Mouse (Mus musculus) limb, embryonic 11.5 days (tissue): Measurements from ENCODE around the gene Ptpn11. TPM values are rescaled to one million over a fixed set of nuclear protein-coding genes. Genes with fewer than 3 reads are reported as not detected.

ENCODE experiments used
- ATAC-seq: fragments of 200-750 bp; cut with Nextera tagmentation; 2 replicates; pipeline ENCODE4 v1.8.0; 2017; ENCODE audit warnings: low read depth; ENCODE audit not compliant: insufficient number of reproducible peaks, low FRiP score, low TSS enrichment
- DNase-seq: peaks from one replicate; pipeline ENCODE4 v3.0.0-alpha.2; 2015; ENCODE audit warnings: low spot score
- H3K27ac ChIP-seq: fragments of 300-500 bp; sonication (generic); replicated peaks from 2 replicates; pipeline ENCODE4 v1.5.1; 2014; ENCODE audit warnings: low read depth, mild to moderate bottlenecking, low read length
- H3K27me3 ChIP-seq: fragments of 300-500 bp; sonication (generic); 2 replicates; pipeline ENCODE4 v1.6.1; 2014; ENCODE audit warnings: mild to moderate bottlenecking, low read length, mixed read lengths; ENCODE audit not compliant: control insufficient read depth, insufficient read depth
- H3K36me3 ChIP-seq: fragments of 300-500 bp; sonication (generic); 2 replicates; pipeline ENCODE4 v1.6.1; 2014; ENCODE audit warnings: mild to moderate bottlenecking, low read length, moderate library complexity, mixed read lengths; ENCODE audit not compliant: control insufficient read depth, insufficient read depth
- H3K4me1 ChIP-seq: fragments of 300-500 bp; sonication (generic); 2 replicates; pipeline ENCODE4 v1.6.1; 2014; ENCODE audit warnings: low read length, mixed read lengths; ENCODE audit not compliant: control insufficient read depth, insufficient read depth
- H3K4me2 ChIP-seq: fragments of 300-500 bp; sonication (generic); 2 replicates; pipeline ENCODE4 v1.6.1; 2014; ENCODE audit warnings: low read depth, mild to moderate bottlenecking, moderate library complexity; ENCODE audit not compliant: severe bottlenecking
- H3K4me3 ChIP-seq: fragments of 300-500 bp; sonication (generic); 2 replicates; pipeline ENCODE4 v1.5.1; 2014; ENCODE audit warnings: low read depth, low read length
- H3K9ac ChIP-seq: fragments of 300-500 bp; sonication (generic); 2 replicates; pipeline ENCODE4 v1.6.1; 2014; ENCODE audit warnings: mild to moderate bottlenecking, low read length
- H3K9me3 ChIP-seq: fragments of 300-500 bp; sonication (generic); 2 replicates; pipeline ENCODE4 v1.6.1; 2016; ENCODE audit warnings: low read length; ENCODE audit not compliant: control insufficient read depth
- WGBS: fragments of 180-500 bp; shearing (Covaris S2); extraction: QIAGEN DNeasy Blood & Tissue Kit; methylation state at CpG from one replicate; pipeline ENCODE4 v1.1.7; 2014; 5-methylcytosine and 5-hydroxymethylcytosine counted together
- polyA plus RNA-seq: library from polyadenylated mRNA; unstranded; fragments of >200 nt; fragmentation: Nextera tagmentation; extraction: Ambion mirVana; gene quantifications from 2 replicates; pipeline ENCODE4 v1.2.1, GENCODE M21; 2014

The Ptpn11 gene
- polyA plus RNA-seq, 1 experiment from 2014 or later = 27.5 TPM

DNA sequence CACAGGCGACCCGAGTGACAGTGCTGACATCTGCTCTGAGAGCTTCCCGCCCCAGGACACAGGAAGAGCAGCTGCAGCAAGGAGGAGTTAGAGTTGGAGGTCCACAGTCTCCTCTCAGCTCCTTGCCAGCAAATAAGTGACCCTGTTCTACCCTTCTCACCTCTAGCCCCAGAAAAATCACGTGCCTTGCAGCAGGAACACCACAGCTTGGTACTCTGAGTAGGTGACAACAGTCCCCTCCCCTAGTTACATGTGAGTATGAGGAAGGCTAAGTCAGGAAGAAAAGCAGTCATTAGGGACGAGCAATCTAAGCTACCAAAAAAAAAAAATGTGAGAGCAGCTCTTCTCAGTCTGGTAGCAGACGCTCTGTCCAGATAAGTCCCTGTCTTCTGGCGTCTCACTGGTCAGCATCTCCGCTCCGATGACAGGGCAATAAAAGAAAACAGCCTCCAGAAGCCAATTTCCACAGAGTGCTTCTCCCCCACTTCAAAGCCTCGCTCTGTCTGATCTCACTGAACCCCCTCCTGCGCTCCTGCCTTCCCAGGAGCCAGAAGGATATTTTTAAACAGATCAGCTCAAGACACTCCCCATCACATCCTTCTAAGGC lies 6.1 kb downstream of the Ptpn11 start:
- H3K9me3 ChIP-seq = no peaks in the 10 kb centered on the region
- H3K4me2 ChIP-seq = no peak overlapping the region
- no peaks in the 10 kb centered on the region for H3K27me3 ChIP-seq
- no peak overlapping the region for H3K27ac ChIP-seq
- H3K9ac ChIP-seq = no peak overlapping the region
- ATAC-seq (no peak), DNase-seq (no peak)
- no peaks in the 10 kb centered on the region; the same call in 1 of the 2 replicates for H3K36me3 ChIP-seq
- 10% methylated on average over 11 of the region's 11 CpGs for WGBS
- no peak overlapping the region for H3K4me3 ChIP-seq
- H3K4me1 ChIP-seq = peaks cover 5% of the 10 kb centered on the region; the same call in 1 of the 2 replicates

DNA sequence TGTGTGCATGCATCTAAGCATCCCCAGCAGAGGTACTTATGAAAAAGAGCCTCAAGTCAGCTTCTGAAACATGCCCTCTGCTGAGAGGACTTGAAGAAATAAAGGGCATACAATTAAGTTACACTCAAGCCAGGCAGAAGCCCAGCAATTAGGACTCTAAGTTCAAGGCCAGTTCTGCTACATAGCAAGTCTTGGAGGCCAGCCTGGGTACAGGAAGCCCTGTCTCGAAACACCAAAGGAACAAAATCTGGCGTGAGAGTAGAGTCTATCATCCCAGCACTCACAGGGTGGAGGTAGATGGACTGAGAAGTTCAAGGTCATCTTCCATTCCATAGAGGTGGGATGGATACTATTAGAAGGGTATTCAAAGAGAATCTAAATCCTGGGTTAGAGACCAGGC lies 6.8 kb downstream of the Ptpn11 start:
- Histone ChIP-seq H3K36me3 (no peaks in the 10 kb centered on the region; the same call in 1 of the 2 replicates), H3K4me3 (no peak overlapping the region), H3K27me3 (no peaks in the 10 kb centered on the region), H3K4me2 (no peak overlapping the region), H3K4me1 (peaks cover 5% of the 10 kb centered on the region; the same call in 1 of the 2 replicates), H3K9me3 (no peaks in the 10 kb centered on the region), H3K9ac (no peak overlapping the region), H3K27ac (no peak overlapping the region)
- WGBS = 61% methylated on average over 2 of the region's 2 CpGs
- ATAC-seq = no peak
- DNase-seq = no peak

DNA sequence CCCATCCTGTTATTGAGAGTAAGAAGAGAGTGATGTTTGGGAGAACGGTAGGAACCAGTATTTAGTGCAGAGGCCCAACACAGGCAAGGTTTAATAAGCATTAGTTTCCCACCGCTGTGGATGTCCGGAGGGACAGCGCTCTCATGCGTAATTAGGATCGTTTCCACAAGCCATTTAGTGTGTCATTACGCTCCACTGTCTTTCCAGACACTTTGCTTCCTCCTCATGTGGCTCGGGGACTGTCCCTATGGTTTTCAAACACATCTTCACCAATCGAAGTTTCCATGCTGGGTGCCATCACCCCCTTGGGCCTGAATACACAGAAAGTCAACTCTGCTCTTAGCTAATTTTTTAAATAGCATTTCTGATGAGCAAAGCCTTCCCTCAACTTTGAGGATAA lies 7.9 kb downstream of the Ptpn11 start:
- Histone ChIP-seq H3K4me1 (peaks cover 3% of the 10 kb centered on the region; the same call in 1 of the 2 replicates), H3K4me3 (no peak overlapping the region), H3K9ac (no peak overlapping the region), H3K9me3 (no peaks in the 10 kb centered on the region), H3K27ac (no peak overlapping the region), H3K27me3 (no peaks in the 10 kb centered on the region), H3K4me2 (no peak overlapping the region), H3K36me3 (no peaks in the 10 kb centered on the region; the same call in 1 of the 2 replicates)
- WGBS = 57% methylated on average over 9 of the region's 9 CpGs
- ATAC-seq (no peak), DNase-seq (no peak)

DNA sequence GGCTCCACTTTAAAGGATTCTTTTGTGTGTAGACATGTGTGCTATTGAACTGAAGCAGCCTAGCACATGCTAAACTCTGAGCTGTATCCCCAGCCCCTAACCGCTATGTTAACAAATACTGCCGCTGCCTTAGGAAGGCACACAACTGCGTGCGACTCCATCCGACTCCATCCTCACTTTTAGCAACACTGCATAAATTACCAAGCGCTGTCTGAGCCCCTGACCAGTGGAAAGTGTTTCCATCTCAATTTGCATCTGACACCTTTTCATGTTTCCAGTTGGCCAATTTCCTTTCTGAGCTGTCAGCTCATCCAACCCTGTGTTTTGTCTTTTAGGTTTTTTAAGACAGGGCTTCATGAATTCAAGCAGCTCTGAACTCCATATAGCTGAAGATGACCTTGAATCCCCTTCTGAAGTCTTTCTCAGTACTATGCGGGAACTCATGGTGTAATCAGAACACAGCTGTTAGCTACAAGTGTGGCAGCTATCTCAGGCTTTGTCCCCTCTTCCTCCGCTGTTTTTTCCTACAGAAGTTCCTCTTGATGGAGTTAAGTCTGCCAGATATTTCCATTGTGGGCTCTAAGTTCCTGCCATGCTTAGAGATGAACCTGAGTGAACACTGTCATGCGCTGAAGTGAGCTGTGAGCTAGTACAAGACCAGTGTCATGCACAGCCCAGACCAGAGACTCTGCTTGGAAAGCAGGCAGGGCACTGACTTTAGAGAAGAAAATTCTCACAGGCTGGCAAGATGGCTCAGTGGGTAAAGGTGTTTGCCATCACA lies 11.9 kb downstream of the Ptpn11 start:
- Histone ChIP-seq H3K4me1 (no peaks in the 10 kb centered on the region), H3K4me2 (no peak overlapping the region), H3K9me3 (no peaks in the 10 kb centered on the region), H3K36me3 (peaks cover 2% of the 10 kb centered on the region; the same call in 1 of the 2 replicates), H3K4me3 (no peak overlapping the region), H3K27ac (no peak overlapping the region), H3K9ac (no peak overlapping the region), H3K27me3 (no peaks in the 10 kb centered on the region)
- 69% methylated on average over 9 of the region's 9 CpGs for WGBS
- ATAC-seq = no peak
- DNase-seq = no peak

DNA sequence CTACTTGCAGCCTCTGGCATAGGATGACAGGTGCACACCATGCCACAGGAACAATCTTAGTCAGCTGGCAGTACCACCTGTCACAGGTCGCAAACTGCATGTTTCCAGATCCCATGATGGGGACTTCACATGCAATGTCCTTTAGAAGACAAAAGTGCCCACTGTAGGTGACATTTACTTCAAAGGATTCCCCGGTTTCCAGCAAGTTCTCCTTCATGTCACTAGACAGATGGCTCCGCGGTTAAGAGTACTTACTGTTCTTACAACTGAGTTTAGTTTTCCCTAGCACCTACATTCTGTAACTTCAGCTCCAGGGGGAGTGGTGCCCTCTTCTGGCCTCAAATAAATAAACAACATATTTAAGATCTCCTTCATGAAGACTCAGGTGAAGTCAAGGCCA lies 18.4 kb downstream of the Ptpn11 start:
- no peaks in the 10 kb centered on the region for H3K9me3 ChIP-seq
- ATAC-seq (no peak), DNase-seq (no peak)
- no peak overlapping the region for H3K9ac ChIP-seq
- H3K27me3 ChIP-seq = no peaks in the 10 kb centered on the region
- no peak overlapping the region for H3K4me3 ChIP-seq
- no peak overlapping the region for H3K4me2 ChIP-seq
- 95% methylated on average over 4 of the region's 4 CpGs for WGBS
- no peaks in the 10 kb centered on the region for H3K4me1 ChIP-seq
- H3K27ac ChIP-seq = no peak overlapping the region
- peaks cover 6% of the 10 kb centered on the region; the same call in 1 of the 2 replicates for H3K36me3 ChIP-seq

DNA sequence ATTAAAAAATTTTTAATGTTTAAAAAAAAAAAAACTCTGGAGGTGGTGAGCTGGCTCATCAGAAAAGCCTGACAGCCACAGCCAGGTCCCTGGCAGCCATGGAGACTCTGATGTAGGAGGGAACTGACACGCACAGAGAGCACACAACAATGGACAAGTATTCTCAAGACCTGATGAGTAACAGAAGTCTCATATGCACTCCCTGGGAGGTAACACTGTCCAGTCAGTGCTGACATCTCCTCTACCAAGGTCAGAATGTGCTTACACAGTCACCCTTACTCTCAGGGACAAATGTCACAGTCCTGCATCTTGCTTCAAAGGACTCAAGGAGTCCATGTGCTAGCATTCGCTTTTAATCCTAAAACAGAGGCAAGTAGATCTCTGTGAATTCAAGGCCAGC lies 21.6 kb downstream of the Ptpn11 start:
- H3K4me2 ChIP-seq = no peak overlapping the region
- H3K9me3 ChIP-seq = no peaks in the 10 kb centered on the region
- no peak overlapping the region for H3K27ac ChIP-seq
- H3K4me1 ChIP-seq = no peaks in the 10 kb centered on the region
- ATAC-seq = no peak
- 90% methylated on average over 2 of the region's 2 CpGs for WGBS
- H3K9ac ChIP-seq = no peak overlapping the region
- peaks cover 17% of the 10 kb centered on the region for H3K36me3 ChIP-seq
- no peak for DNase-seq
- H3K27me3 ChIP-seq = no peaks in the 10 kb centered on the region
- H3K4me3 ChIP-seq = no peak overlapping the region

DNA sequence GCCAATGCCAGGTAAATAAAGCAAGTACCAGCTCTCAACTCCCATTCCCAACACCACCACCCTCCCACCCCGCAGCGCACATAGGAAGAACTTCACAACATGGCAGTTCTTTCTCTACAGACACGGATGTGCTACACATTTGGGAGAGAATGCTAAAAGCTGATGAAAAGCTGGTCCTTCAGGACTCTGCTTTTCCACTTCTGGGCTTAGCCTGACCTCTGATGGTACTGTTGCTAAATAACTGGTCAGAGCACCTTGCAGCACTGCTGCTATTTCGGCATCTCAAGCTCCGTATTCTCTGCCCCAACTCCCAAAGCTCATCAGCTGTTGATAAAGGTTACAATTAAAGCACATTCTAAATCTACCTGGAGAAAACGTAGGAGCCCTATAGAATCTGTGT lies 24.3 kb downstream of the Ptpn11 start:
- H3K9me3 ChIP-seq = no peaks in the 10 kb centered on the region
- H3K4me2 ChIP-seq = no peak overlapping the region
- 92% methylated on average over 6 of the region's 6 CpGs for WGBS
- H3K36me3 ChIP-seq = peaks cover 35% of the 10 kb centered on the region
- DNase-seq (no peak), ATAC-seq (no peak)
- no peak overlapping the region for H3K9ac ChIP-seq
- no peak overlapping the region for H3K27ac ChIP-seq
- H3K4me1 ChIP-seq = no peaks in the 10 kb centered on the region
- H3K4me3 ChIP-seq = no peak overlapping the region
- no peaks in the 10 kb centered on the region for H3K27me3 ChIP-seq

DNA sequence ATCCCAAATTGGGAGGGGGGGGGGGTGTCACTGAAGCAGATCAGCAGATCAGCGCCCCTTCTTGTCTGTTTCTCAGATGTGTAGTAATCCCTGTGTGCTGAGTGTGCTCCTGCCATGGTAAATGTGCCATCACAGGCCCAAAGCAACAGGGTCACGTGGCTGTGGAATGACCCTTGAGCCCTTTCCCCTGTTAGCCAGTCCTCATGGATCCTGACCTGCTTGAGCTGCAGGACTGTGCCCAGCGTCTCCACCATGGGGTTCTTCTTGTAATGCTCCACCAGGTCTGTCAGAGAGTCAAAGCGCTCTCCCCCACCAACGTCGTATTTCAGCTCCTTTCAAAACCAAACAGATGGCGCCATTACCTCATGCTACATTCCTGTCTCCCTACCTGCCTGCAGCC lies 28.3 kb downstream of the Ptpn11 start:
- no peak overlapping the region for H3K9ac ChIP-seq
- no peaks in the 10 kb centered on the region for H3K4me1 ChIP-seq
- ATAC-seq (no peak), DNase-seq (no peak)
- no peak overlapping the region for H3K4me3 ChIP-seq
- H3K9me3 ChIP-seq = no peaks in the 10 kb centered on the region
- H3K4me2 ChIP-seq = no peak overlapping the region
- H3K27ac ChIP-seq = no peak overlapping the region
- H3K27me3 ChIP-seq = no peaks in the 10 kb centered on the region
- WGBS = 86% methylated on average over 7 of the region's 7 CpGs
- H3K36me3 ChIP-seq = peaks cover 36% of the 10 kb centered on the region
